Mouse (Mus musculus): ENCODE measurements around the gene Gm10644.

DNA sequence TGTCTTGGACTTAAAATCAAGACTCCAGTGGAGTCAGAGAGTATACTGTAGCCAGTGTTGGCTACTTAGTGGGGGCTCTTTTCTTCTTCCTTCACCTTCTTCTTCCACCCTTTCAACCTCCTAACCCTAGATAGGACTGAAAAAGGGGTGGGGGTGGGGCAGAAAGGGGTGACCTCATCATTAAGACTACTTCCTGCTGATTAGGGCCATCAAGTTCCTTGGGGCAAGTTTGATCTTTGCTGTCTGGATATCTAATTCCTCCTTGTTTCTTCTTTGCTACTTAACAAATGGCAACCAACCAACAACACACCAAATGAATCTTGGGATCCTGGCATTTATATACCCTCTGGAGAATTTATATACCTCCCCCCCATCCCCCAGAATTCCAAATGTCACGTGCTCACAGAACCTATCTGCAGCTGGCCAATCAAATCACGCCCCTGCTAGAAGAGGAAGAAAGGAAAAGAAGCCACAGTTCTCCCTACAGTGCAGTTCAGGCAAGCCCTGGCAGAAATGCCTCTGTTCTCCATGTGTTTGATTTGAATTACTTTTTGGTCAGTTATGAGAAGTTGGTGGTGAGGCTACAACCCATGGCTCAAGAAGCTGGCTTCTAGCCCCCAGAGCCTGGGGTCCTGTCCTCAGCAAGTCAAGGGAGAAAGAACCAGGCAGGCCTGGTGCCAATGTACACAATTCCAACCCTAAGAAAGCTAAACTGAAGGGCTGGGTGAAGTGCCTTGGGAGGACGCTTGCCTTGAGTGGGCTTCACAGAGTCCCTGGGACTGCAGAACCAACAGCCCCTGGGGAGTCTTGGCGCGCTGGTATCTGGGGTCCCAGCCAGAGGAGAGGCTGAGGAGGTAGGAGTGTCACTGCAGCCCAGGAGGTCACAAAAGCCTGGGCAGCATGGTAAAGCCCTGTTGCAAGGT lies 42.9 kb downstream of the Gm10644 start:
- TF ChIP-seq CTCF (IDR thresholded peaks at IDR 0.05; ENCODE audit: low read depth) (no peak), EP300 (optimal IDR thresholded peaks at IDR 0.05) (no peak)

Measured in stomach, postnatal 0 days (tissue).